Mouse (Mus musculus): ENCODE measurements around the gene Zfp456. TPM values are rescaled to one million over a fixed set of nuclear protein-coding genes. Genes with fewer than 3 reads are reported as not detected.

The Zfp456 gene
- polyA plus RNA-seq, 1 experiment from 2014 or later = 0.86 TPM

DNA sequence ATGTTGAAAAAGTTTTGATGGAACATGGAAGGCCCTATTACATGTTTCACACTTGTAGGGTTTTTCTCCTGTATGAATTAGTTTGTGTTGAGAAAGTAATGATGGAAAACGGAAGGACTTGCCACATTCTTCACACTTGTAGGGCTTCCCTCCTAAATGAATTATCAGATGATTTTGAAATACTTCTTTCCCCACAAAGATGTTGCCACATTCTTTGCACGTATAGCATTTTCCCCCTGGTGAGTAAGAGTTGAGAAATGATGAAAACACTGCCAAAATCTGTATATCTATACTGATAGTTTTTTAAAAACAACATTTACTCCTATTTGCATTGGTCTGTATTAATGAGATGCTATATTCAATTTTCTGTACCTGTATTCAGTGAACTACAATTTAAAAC lies 32.2 kb downstream of the Zfp456 start:
- WGBS = 87% methylated on average over 2 of the region's 2 CpGs
- ATAC-seq (ENCODE audit: low FRiP score) = no peak

DNA sequence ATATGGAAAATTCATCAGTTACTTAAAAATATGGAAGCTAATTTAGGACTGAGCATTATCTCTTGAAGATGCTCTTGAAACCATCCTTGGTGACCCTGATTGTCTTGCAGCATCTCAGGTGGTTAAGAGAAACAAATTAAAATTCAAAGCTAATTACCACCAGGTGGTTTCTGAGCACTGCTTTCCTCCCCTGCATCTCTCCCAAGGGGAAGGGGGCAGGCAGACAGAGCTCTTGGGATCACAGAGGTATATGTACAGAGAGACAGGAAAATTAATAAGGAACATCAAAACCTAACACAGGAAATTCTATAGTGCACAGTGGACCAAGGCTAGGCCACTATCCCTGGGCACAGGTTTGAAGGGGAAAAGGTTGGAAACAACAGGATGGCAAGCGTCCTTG lies 42.7 kb downstream of the Zfp456 start:
- 64% methylated on average over 1 of the region's 1 CpGs for WGBS
- Histone ChIP-seq H3K27ac (no peak overlapping the region), H3K4me3 (replicated peaks) (peak overlapping the region; percentile 53), H3K9ac (peak overlapping the region; percentile 55), H3K4me1 (peaks cover 9% of the 10 kb centered on the region), H3K4me2 (peak overlapping the region; percentile 65), H3K27me3 (no peaks in the 10 kb centered on the region), H3K9me3 (no peaks in the 10 kb centered on the region), H3K36me3 (replicated peaks) (no peaks in the 10 kb centered on the region)
- ATAC-seq (ENCODE audit: low FRiP score) = peak; percentile 28; the same call in 1 of the 2 replicates

More for the DNA sequence above, 32.2 kb downstream of the Zfp456 start:
- H3K9ac ChIP-seq = no peak overlapping the region
- H3K27me3 ChIP-seq = no peaks in the 10 kb centered on the region
- H3K4me1 ChIP-seq = no peaks in the 10 kb centered on the region
- no peak overlapping the region for H3K27ac ChIP-seq
- no peak overlapping the region for H3K4me2 ChIP-seq
- H3K4me3 ChIP-seq (replicated peaks) = no peak overlapping the region
- no peaks in the 10 kb centered on the region for H3K9me3 ChIP-seq
- no peaks in the 10 kb centered on the region for H3K36me3 ChIP-seq (replicated peaks)

DNA sequence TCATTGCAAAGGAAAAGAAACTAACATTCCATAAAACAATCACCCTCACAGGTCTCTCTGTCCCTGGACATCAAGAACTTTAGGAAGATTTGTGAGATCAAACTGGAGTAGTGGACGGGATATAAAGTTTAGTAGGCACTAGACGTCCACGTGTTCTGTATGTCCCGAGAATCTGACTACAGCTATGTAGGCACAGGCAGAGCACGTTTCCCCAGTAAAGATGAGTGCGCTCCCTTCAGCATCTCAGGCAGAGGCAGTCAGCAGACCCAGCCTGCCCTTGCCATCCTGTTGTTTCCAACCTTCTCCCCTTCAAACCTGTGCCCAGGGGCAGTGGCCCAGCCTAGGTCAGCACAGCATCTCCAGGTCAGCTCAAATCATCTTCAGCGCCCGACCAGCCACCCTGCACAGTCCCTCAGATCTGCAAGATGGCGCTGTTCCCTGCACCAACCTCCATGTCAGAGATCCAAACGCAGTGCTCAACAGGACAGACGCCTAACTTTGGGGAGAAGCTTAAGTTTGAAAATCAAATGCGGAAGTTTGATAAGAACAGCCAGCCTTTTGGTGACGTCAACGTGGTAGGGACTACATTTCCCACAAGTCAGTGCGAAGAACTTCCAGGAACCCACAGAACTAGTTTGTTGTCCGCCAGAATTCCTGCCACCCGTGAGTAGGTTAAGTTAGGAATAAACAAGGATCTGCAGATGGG lies 43.4 kb downstream of the Zfp456 start, which contains the start of gene Zfp595:
Zfp595 (minus strand) TSS at position 552 of the 706 bp plus-strand sequence.
- peak within 1 kb of the TSS; percentile 55 for H3K9ac ChIP-seq
- peak; percentile 92 for ATAC-seq (ENCODE audit: low FRiP score)
- H3K36me3 ChIP-seq (replicated peaks) = no peaks in the 10 kb centered on the region
- H3K27ac ChIP-seq = no peak within 1 kb of the TSS
- WGBS = 17% methylated on average over 17 of the region's 17 CpGs
- peak within 1 kb of the TSS; percentile 65 for H3K4me2 ChIP-seq
- H3K27me3 ChIP-seq = no peaks in the 10 kb centered on the region
- H3K4me1 ChIP-seq = peaks cover 9% of the 10 kb centered on the region
- peak within 1 kb of the TSS; percentile 53 for H3K4me3 ChIP-seq (replicated peaks)
- H3K9me3 ChIP-seq = no peaks in the 10 kb centered on the region

Other genes with a start within 250 kb of the Zfp456 start
- gene Rsl1, start 202.6 kb downstream of the Zfp456 start, polyA plus RNA-seq (2016; fragmentation: Nextera tagmentation; extraction: Ambion mirVana) = 4.4 and 5.1 TPM in 2 replicates
- 1.3 and 1.4 TPM in 2 replicates for gene Zfp455, start 181.3 kb downstream of the Zfp456 start, polyA plus RNA-seq (2016; fragmentation: Nextera tagmentation; extraction: Ambion mirVana)
- gene Zfp458, start 97.3 kb downstream of the Zfp456 start, polyA plus RNA-seq (2016; fragmentation: Nextera tagmentation; extraction: Ambion mirVana) = 2.8 and 3.4 TPM in 2 replicates
- gene Zfp457, start 69.3 kb downstream of the Zfp456 start, polyA plus RNA-seq (2016; fragmentation: Nextera tagmentation; extraction: Ambion mirVana) = 0.65 and 1.1 TPM in 2 replicates
- 1.6 and 2.2 TPM in 2 replicates for gene Zfp595, start 43.2 kb downstream of the Zfp456 start, polyA plus RNA-seq (2016; fragmentation: Nextera tagmentation; extraction: Ambion mirVana)
- gene Gm28044, start 15.3 kb downstream of the Zfp456 start, polyA plus RNA-seq (2016; fragmentation: Nextera tagmentation; extraction: Ambion mirVana) = not detected in 2 replicates
- 0.87 and 0.94 TPM in 2 replicates for gene Zfp953, start 15.2 kb downstream of the Zfp456 start, polyA plus RNA-seq (2016; fragmentation: Nextera tagmentation; extraction: Ambion mirVana)
- not detected in 2 replicates for gene Gm28041, start 77 bp downstream of the Zfp456 start, polyA plus RNA-seq (2016; fragmentation: Nextera tagmentation; extraction: Ambion mirVana)
- gene Zfp429, start 24.0 kb upstream of the Zfp456 start, polyA plus RNA-seq (2016; fragmentation: Nextera tagmentation; extraction: Ambion mirVana) = 3.3 and 4.1 TPM in 2 replicates
- 1.1 TPM in 2 replicates for gene Zfp459, start 45.6 kb upstream of the Zfp456 start, polyA plus RNA-seq (2016; fragmentation: Nextera tagmentation; extraction: Ambion mirVana)
- gene Zfp874a, start 75.8 kb upstream of the Zfp456 start, polyA plus RNA-seq (2016; fragmentation: Nextera tagmentation; extraction: Ambion mirVana) = 6.3 and 6.5 TPM in 2 replicates
- 1.4 and 2.0 TPM in 2 replicates for gene Zfp874b, start 108.4 kb upstream of the Zfp456 start, polyA plus RNA-seq (2016; fragmentation: Nextera tagmentation; extraction: Ambion mirVana)
- gene Zfp58, start 124.7 kb upstream of the Zfp456 start, polyA plus RNA-seq (2016; fragmentation: Nextera tagmentation; extraction: Ambion mirVana) = 17.5 and 18.0 TPM in 2 replicates
- not detected in 2 replicates for gene Gm26965, start 150.3 kb upstream of the Zfp456 start, polyA plus RNA-seq (2016; fragmentation: Nextera tagmentation; extraction: Ambion mirVana)
- gene Zfp87, start 150.4 kb upstream of the Zfp456 start, polyA plus RNA-seq (2016; fragmentation: Nextera tagmentation; extraction: Ambion mirVana) = 28.3 and 29.7 TPM in 2 replicates
- gene Zfp748, start 178.0 kb upstream of the Zfp456 start, polyA plus RNA-seq (2016; fragmentation: Nextera tagmentation; extraction: Ambion mirVana) = 15.7 and 16.6 TPM in 2 replicates
- gene Zfp729b, start 233.9 kb upstream of the Zfp456 start, polyA plus RNA-seq (2016; fragmentation: Nextera tagmentation; extraction: Ambion mirVana) = 4.8 and 5.3 TPM in 2 replicates

Measured in forebrain, embryonic 12.5 days (tissue).